Mouse (Mus musculus): Measurements from ENCODE around the gene Slc26a1.
"Not testable (repeated sequence)": the region's sequence is repeated elsewhere in the genome, so short reads cannot be mapped to it uniquely, and the experiment has no call there.

Slc26a1 gene

GRCm38 (mm10) chr5:108655891-108656650, 19.3 kb downstream of the Slc26a1 start:
- DNase-seq (ENCODE audit: low spot score): no peak

- DNase-seq (ENCODE audit: low spot score): no peak
Observed at GRCm38 (mm10) chr5:108655381-108655780, 20.0 kb downstream of the Slc26a1 start.

- no peak for DNase-seq (ENCODE audit: low spot score)
Observed at GRCm38 (mm10) chr5:108654444-108654990, 20.9 kb downstream of the Slc26a1 start.

- no peak for DNase-seq (ENCODE audit: low spot score)
Observed at GRCm38 (mm10) chr5:108653341-108653740, 22.0 kb downstream of the Slc26a1 start.

GRCm38 (mm10) chr5:108651823-108652222, 23.5 kb downstream of the Slc26a1 start:
- peak; percentile 70 for DNase-seq (ENCODE audit: low spot score)

GRCm38 (mm10) chr5:108651136-108651720, 24.1 kb downstream of the Slc26a1 start:
- DNase-seq (ENCODE audit: low spot score): peak; percentile 2

- no peak for DNase-seq (ENCODE audit: low spot score)
Observed at GRCm38 (mm10) chr5:108650341-108650740, 25.0 kb downstream of the Slc26a1 start.

- no peak for DNase-seq (ENCODE audit: low spot score)
Observed at GRCm38 (mm10) chr5:108648937-108649576, 26.3 kb downstream of the Slc26a1 start.

- DNase-seq (ENCODE audit: low spot score): no peak
Observed at GRCm38 (mm10) chr5:108647820-108648465, 27.4 kb downstream of the Slc26a1 start.

GRCm38 (mm10) chr5:108647311-108647710, 28.1 kb downstream of the Slc26a1 start:
- no peak for DNase-seq (ENCODE audit: low spot score)

GRCm38 (mm10) chr5:108646343-108646660, 29.1 kb downstream of the Slc26a1 start:
- DNase-seq (ENCODE audit: low spot score): no peak

GRCm38 (mm10) chr5:108645651-108646342, 29.6 kb downstream of the Slc26a1 start:
- no peak for DNase-seq (ENCODE audit: low spot score)

- DNase-seq (ENCODE audit: low spot score): no peak
Observed at GRCm38 (mm10) chr5:108643674-108644073, 31.7 kb downstream of the Slc26a1 start.

GRCm38 (mm10) chr5:108636172-108636571, 39.2 kb downstream of the Slc26a1 start:
- DNase-seq (ENCODE audit: low spot score): no peak

- not testable (repeated sequence) for DNase-seq (ENCODE audit: low spot score)
Observed at GRCm38 (mm10) chr5:108634088-108634487, 41.3 kb downstream of the Slc26a1 start.

GRCm38 (mm10) chr5:108633676-108634075, 41.7 kb downstream of the Slc26a1 start:
- DNase-seq (ENCODE audit: low spot score): no peak

- DNase-seq (ENCODE audit: low spot score): peak; percentile 92
Observed at GRCm38 (mm10) chr5:108629634-108630483, 45.5 kb downstream of the Slc26a1 start, which contains the start of the genes Gak and Tmem175. Gene Gak, minus strand, starts transcription at chr5:108629755. Gene Tmem175, plus strand, starts transcription at chr5:108629770.

GRCm38 (mm10) chr5:108628891-108629633, 46.3 kb downstream of the Slc26a1 start:
- no peak for DNase-seq (ENCODE audit: low spot score)

GRCm38 (mm10) chr5:108626050-108626660, 49.2 kb downstream of the Slc26a1 start:
- DNase-seq (ENCODE audit: low spot score): no peak

GRCm38 (mm10) chr5:108621870-108622269, 53.5 kb downstream of the Slc26a1 start:
- no peak for DNase-seq (ENCODE audit: low spot score)
